Mouse (Mus musculus): ENCODE measurements around the gene Ethe1.

GRCm38 (mm10) chr7:24568512-24568911, 18.8 kb upstream of the Ethe1 start:
- TF ChIP-seq CTCF (IDR thresholded peaks at IDR 0.05; ENCODE audit: control insufficient read depth, insufficient read depth, insufficient read length) = no peak
- no peak for TF ChIP-seq CEBPB (IDR thresholded peaks at IDR 0.05; ENCODE audit: low read depth)
- no peak for TF ChIP-seq FOSL1 (IDR thresholded peaks at IDR 0.05; ENCODE audit: insufficient read depth, low read length, poor library complexity, severe bottlenecking)
- no peak for TF ChIP-seq USF1 (IDR thresholded peaks at IDR 0.05; ENCODE audit: low read depth)

Data from C2C12 (cell line).